Comparison of ENCODE assay signal across 8 mouse cellular contexts in the genomic region with DNA sequence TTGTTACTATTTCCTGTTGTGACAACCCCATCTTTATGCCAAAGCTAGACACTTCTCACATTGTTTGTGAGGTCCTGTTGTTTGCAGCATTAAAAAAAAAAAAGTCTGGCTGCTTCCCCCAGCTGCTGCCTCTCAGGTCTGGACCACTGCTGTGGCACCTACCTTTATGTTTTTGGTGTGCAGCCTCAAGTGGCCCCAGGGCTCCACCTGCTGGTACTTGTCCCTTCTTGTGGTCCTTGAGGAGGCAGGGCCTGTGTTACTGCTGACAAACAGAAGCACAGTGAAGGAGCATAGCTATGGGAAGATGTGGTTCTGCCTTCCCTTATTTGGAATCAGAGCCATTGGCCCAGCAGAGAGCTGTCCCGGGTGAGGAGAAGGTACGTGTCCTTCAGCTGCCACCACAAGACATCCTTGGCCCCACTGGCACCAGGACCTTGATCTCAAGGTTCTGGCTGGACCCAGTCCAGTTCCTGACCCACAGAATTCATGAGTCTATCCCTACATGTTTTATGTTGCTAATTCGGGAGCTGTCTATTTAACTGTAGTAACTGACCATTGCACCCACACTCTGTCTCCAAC. TPM values are rescaled to one million over a fixed set of nuclear protein-coding genes. Genes with fewer than 3 reads are reported as not detected.
DNase-seq lines count a peak whose midpoint lies in the region; ATAC-seq and TF ChIP-seq lines count a peak whose summit lies in the region.

No protein-coding gene starts in this region.

- no peak for ATAC-seq in hindbrain, embryonic 12.5 days (ENCODE audit: low FRiP score)

- H3K4me1 ChIP-seq in hindbrain, embryonic 10.5 days (replicated peaks) = peaks cover 17% of the 10 kb centered on the region
- H3K4me1 ChIP-seq in hindbrain, embryonic 12.5 days = peaks cover 13% of the 10 kb centered on the region
- H3K4me1 ChIP-seq in lung, adult 2 months (ENCODE audit: control insufficient read depth, insufficient read depth, low read length) = peaks cover 3% of the 10 kb centered on the region

- H3K27ac ChIP-seq in hindbrain, embryonic 10.5 days = no peak overlapping the region
- H3K27ac ChIP-seq in hindbrain, embryonic 12.5 days = no peak overlapping the region

- TF ChIP-seq POLR2A in lung, adult 2 months (IDR thresholded peaks at IDR 0.05; ENCODE audit: borderline replicate concordance, extremely low read depth, low read depth, low read length) = no peak

- H3K4me2 ChIP-seq in hindbrain, embryonic 12.5 days (replicated peaks) = no peak overlapping the region

- peak; percentile 37 for DNase-seq in hindbrain, embryonic 10.5 days (ENCODE audit: low spot score)
- DNase-seq in A20 (ENCODE audit: low read depth, low spot score) = peak; percentile 70
- DNase-seq in T-cell, adult 2 months (ENCODE audit: low spot score) = peak; percentile 70
- peak; percentile 55 for DNase-seq in embryo, embryonic 11 days
- peak; percentile 37 for DNase-seq in lung, adult 2 months
- DNase-seq in spleen, postnatal 10 days (ENCODE audit: low spot score in 2 of 2) = peak; percentile 65 to 87
- DNase-seq in yolk sac, embryonic 10.5 days (ENCODE audit: low spot score) = no peak

- H3K36me3 ChIP-seq in hindbrain, embryonic 10.5 days = no peaks in the 10 kb centered on the region
- H3K36me3 ChIP-seq in hindbrain, embryonic 12.5 days = no peaks in the 10 kb centered on the region

- H3K9ac ChIP-seq in hindbrain, embryonic 12.5 days = no peak overlapping the region

- 63% methylated on average over 3 of the region's 3 CpGs for WGBS in hindbrain, embryonic 10.5 days
- WGBS in hindbrain, embryonic 12.5 days = 64% methylated on average over 3 of the region's 3 CpGs
- 60% methylated on average over 3 of the region's 3 CpGs for WGBS in lung, adult 2 months

- H3K4me3 ChIP-seq in hindbrain, embryonic 10.5 days = no peak overlapping the region
- H3K4me3 ChIP-seq in hindbrain, embryonic 12.5 days = no peak overlapping the region
- H3K4me3 ChIP-seq in lung, adult 2 months (replicated peaks; ENCODE audit: extremely low read depth, low read depth, low read length) = no peak overlapping the region

- no peaks in the 10 kb centered on the region for H3K9me3 ChIP-seq in hindbrain, embryonic 10.5 days
- no peaks in the 10 kb centered on the region for H3K9me3 ChIP-seq in hindbrain, embryonic 12.5 days (replicated peaks)

- H3K27me3 ChIP-seq in hindbrain, embryonic 10.5 days (ENCODE audit: insufficient read depth, poor library complexity, severe bottlenecking) = peaks cover 39% of the 10 kb centered on the region
- H3K27me3 ChIP-seq in hindbrain, embryonic 12.5 days = peaks cover 16% of the 10 kb centered on the region

- peak; percentile 60 for TF ChIP-seq CTCF in lung, adult 2 months (IDR thresholded peaks at IDR 0.05; ENCODE audit: insufficient read depth, low read length)

RNA-seq across cellular contexts. Expression of a gene that starts 6.2 kb away (rescaled TPM):
- polyA plus RNA-seq in hindbrain, embryonic 10.5 days (2016; fragmentation: Nextera tagmentation; extraction: Ambion mirVana) = 16.7 and 26.9 TPM in 2 replicates
- polyA plus RNA-seq in hindbrain, embryonic 12.5 days (2016; fragmentation: Nextera tagmentation; extraction: Ambion mirVana) = 38.4 and 39.4 TPM in 2 replicates
- 20.0 and 23.3 TPM in 2 replicates for polyA plus RNA-seq in lung, adult 2 months (2012; rRNA removed)

RNA-seq across cellular contexts. Expression of a gene that starts 30.2 kb away (rescaled TPM):
- 0.64 and 1.0 TPM in 2 replicates for polyA plus RNA-seq in hindbrain, embryonic 10.5 days (2016; fragmentation: Nextera tagmentation; extraction: Ambion mirVana)
- polyA plus RNA-seq in hindbrain, embryonic 12.5 days (2016; fragmentation: Nextera tagmentation; extraction: Ambion mirVana) = 0.59 and 0.86 TPM in 2 replicates
- polyA plus RNA-seq in lung, adult 2 months (2012; rRNA removed) = 25.0 and 31.3 TPM in 2 replicates

RNA-seq across cellular contexts. Expression of a gene that starts 42.7 kb away (rescaled TPM):
- polyA plus RNA-seq in hindbrain, embryonic 10.5 days (2016; fragmentation: Nextera tagmentation; extraction: Ambion mirVana) = 0.37 and 0.58 TPM in 2 replicates
- polyA plus RNA-seq in hindbrain, embryonic 12.5 days (2016; fragmentation: Nextera tagmentation; extraction: Ambion mirVana) = 0.69 TPM in 1 of 2 replicates, not detected in the other
- 58.5 and 60.7 TPM in 2 replicates for polyA plus RNA-seq in lung, adult 2 months (2012; rRNA removed)

RNA-seq across cellular contexts. Expression of a gene that starts 55.6 kb away (rescaled TPM):
- 3.2 and 3.6 TPM in 2 replicates for polyA plus RNA-seq in hindbrain, embryonic 10.5 days (2016; fragmentation: Nextera tagmentation; extraction: Ambion mirVana)
- 3.7 and 3.8 TPM in 2 replicates for polyA plus RNA-seq in hindbrain, embryonic 12.5 days (2016; fragmentation: Nextera tagmentation; extraction: Ambion mirVana)
- polyA plus RNA-seq in lung, adult 2 months (2012; rRNA removed) = 56.6 and 72.7 TPM in 2 replicates

Comparison
In these comparisons a context has a peak if more than half of its experiments do, and no peak if none do; other contexts are left out.
1. RNA of a gene that starts 30.2 kb away (polyA plus RNA-seq): 25.0 to 31.3 TPM in lung, adult 2 months; 0.64 to 1.0 TPM in hindbrain, embryonic 10.5 days and 0.59 to 0.86 TPM in hindbrain, embryonic 12.5 days; every median in the first group is over 10 times any median in the second.
2. RNA of a gene that starts 42.7 kb away (polyA plus RNA-seq): 58.5 to 60.7 TPM in lung, adult 2 months; 0.37 to 0.58 TPM in hindbrain, embryonic 10.5 days and 0.69 TPM in hindbrain, embryonic 12.5 days; every median in the first group is over 10 times any median in the second.